Mouse (Mus musculus): ENCODE data around the gene Tspear.

- TF ChIP-seq EP300 (IDR thresholded peaks at IDR 0.05) (no peak), CTCF (IDR thresholded peaks at IDR 0.05) (no peak)
These were observed 8.8 kb upstream of the Tspear start for GRCm38 (mm10) chr10:77677562-77677961.
